Mouse (Mus musculus) embryonic fibroblast, embryonic 13.5 days (primary cell): ENCODE measurements around the gene Btbd35f20.
"Not testable (repeated sequence)": the region's sequence is repeated elsewhere in the genome, so short reads cannot be mapped to it uniquely, and the experiment has no call there.

ENCODE experiments used
- CTCF ChIP-seq: IDR thresholded peaks from 2 replicates; pipeline ENCODE4 v1.5.1; 2011; ENCODE audit warnings: mild to moderate bottlenecking, control low read depth, low read length, moderate library complexity, borderline replicate concordance; ENCODE audit not compliant: insufficient read depth
- POLR2A ChIP-seq: IDR thresholded peaks from 2 replicates; pipeline ENCODE4 v1.6.1; 2011; ENCODE audit warnings: low read depth, mild to moderate bottlenecking, control low read depth, low read length, moderate library complexity

GRCm38 (mm10) chrX:4291145-4291544, at the start of gene Btbd35f20:
- TF ChIP-seq POLR2A, CTCF: not testable (repeated sequence)
